Mouse (Mus musculus): ENCODE data around the gene Degs1. TPM values are rescaled to one million over a fixed set of nuclear protein-coding genes. Genes with fewer than 3 reads are reported as not detected.

Gene Degs1
- total RNA-seq, 2 experiments from 2014 or later, result 81.0 to 81.3 TPM

Other genes with a start within 250 kb of the Degs1 start
- gene Srp9, start 158.1 kb downstream of the Degs1 start, total RNA-seq (2021), result 10 to 100 TPM; 51.9 to 57.0 TPM
- gene Vmn1r1, start 118.3 kb downstream of the Degs1 start, total RNA-seq (2021), result not detected
- 10 to 100 TPM; 28.9 to 33.9 TPM for gene Fbxo28, start 58.8 kb upstream of the Degs1 start, total RNA-seq (2021)
- gene Trp53bp2, start 126.4 kb upstream of the Degs1 start, total RNA-seq (2021), result 10 to 100 TPM; 21.2 to 21.9 TPM
- 10 to 100 TPM; 79.3 to 94.3 TPM for gene Capn2, start 234.8 kb upstream of the Degs1 start, total RNA-seq (2021)